Mouse (Mus musculus) retina, postnatal 1 day (tissue): ENCODE data around the gene Asxl2.

ENCODE experiments used
- DNase-seq: peaks from one replicate; pipeline ENCODE4 v3.0.0-alpha.2; 2012

The Asxl2 gene

DNA sequence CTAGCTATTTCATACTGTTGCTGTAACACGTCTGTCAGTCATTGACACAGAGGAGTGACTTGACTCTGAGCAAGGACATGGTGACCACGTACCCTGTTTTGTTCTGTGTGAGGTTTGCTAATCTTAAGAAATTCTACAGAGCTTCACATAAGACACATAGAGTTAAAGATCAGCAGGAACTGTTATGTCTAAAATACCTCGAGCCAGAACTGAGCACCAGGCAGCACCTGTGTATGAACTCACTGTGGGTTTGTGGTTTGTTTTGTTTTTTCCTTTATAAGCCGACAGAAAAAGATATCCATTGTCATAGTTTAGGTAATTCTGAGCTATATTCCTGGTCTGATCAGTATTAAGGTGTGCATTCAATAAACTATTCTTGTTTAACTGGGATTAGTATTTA, 120.8 kb downstream of the Asxl2 start:
- DNase-seq: no peak

- no peak for DNase-seq
Observed at GRCm38 (mm10) chr12:3547911-3548310, 121.3 kb downstream of the Asxl2 start.

DNA sequence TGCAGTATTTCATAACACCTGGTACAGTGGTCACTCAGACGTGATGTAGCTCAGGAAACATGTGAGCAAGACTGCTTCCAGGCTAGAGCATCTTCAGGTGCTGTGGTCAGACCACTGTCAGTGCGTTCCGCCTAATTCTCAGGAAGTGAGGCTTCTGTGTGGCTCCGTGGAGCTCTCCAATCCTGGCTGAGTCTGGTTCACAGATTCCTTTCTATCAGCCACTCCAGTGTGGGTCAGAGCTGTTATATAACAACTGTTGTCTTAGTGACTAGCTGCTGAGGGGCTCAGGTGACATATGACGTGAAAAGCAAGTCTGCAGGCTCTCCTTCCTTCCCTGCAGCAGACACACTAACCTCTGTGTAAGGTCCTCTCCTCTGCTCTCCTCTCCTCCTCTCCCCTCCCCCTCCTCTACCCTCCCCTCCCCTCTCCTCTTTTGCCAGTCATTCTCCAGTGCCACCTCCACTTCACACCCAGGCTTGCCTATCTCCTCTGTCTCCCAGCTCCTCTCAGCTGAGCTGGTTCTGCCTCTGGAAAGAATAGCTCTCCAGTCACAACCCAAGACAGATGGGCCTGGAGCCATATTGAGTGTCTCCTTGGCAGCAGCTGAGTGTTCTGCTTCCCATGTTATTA, 122.0 kb downstream of the Asxl2 start:
- DNase-seq: no peak

GRCm38 (mm10) chr12:3550280-3550679, 123.6 kb downstream of the Asxl2 start:
- peak; percentile 70 for DNase-seq
